Mouse (Mus musculus): ENCODE measurements around the gene Syngr1. TPM values are rescaled to one million over a fixed set of nuclear protein-coding genes. Genes with fewer than 3 reads are reported as not detected.

The Syngr1 gene
- polyA plus RNA-seq, 1 experiment from 2014 or later, result 64.6 TPM

GRCm38 (mm10) chr15:80127191-80127590 lies 36.1 kb downstream of the Syngr1 start:
- H3K4me1 ChIP-seq, result no peaks in the 10 kb centered on the region
- no peaks in the 10 kb centered on the region for H3K9me3 ChIP-seq (replicated peaks)
- no peaks in the 10 kb centered on the region for H3K36me3 ChIP-seq
- H3K27ac ChIP-seq (replicated peaks), result no peak overlapping the region
- no peak for ATAC-seq (ENCODE audit: low FRiP score)
- no peaks in the 10 kb centered on the region for H3K27me3 ChIP-seq (replicated peaks)
- H3K4me3 ChIP-seq (replicated peaks), result no peak overlapping the region
- 74% methylated on average over 1 of the region's 1 CpGs for WGBS
- H3K9ac ChIP-seq (replicated peaks), result no peak overlapping the region
- no peak overlapping the region for H3K4me2 ChIP-seq

GRCm38 (mm10) chr15:80129982-80130381 lies 38.8 kb downstream of the Syngr1 start:
- no peaks in the 10 kb centered on the region for H3K36me3 ChIP-seq

GRCm38 (mm10) chr15:80130689-80131088 lies 39.6 kb downstream of the Syngr1 start:
- no peak overlapping the region for H3K4me3 ChIP-seq (replicated peaks)
- 92% methylated on average over 5 of the region's 5 CpGs for WGBS
- ATAC-seq (ENCODE audit: low FRiP score), result no peak
- no peak overlapping the region for H3K9ac ChIP-seq (replicated peaks)
- H3K36me3 ChIP-seq, result no peaks in the 10 kb centered on the region
- H3K4me2 ChIP-seq, result no peak overlapping the region
- H3K27me3 ChIP-seq (replicated peaks), result no peaks in the 10 kb centered on the region
- H3K4me1 ChIP-seq, result peaks cover 23% of the 10 kb centered on the region
- no peak overlapping the region for H3K27ac ChIP-seq (replicated peaks)
- no peaks in the 10 kb centered on the region for H3K9me3 ChIP-seq (replicated peaks)

More at GRCm38 (mm10) chr15:80129982-80130381, 38.8 kb downstream of the Syngr1 start:
- Histone ChIP-seq H3K4me1 (peaks cover 18% of the 10 kb centered on the region), H3K4me2 (no peak overlapping the region), H3K4me3 (replicated peaks) (no peak overlapping the region), H3K27ac (replicated peaks) (no peak overlapping the region), H3K27me3 (replicated peaks) (no peaks in the 10 kb centered on the region), H3K9me3 (replicated peaks) (no peaks in the 10 kb centered on the region), H3K9ac (replicated peaks) (no peak overlapping the region)
- no peak for ATAC-seq (ENCODE audit: low FRiP score)
- 93% methylated on average over 6 of the region's 6 CpGs for WGBS

GRCm38 (mm10) chr15:80131421-80131820 lies 40.3 kb downstream of the Syngr1 start:
- Histone ChIP-seq H3K36me3 (no peaks in the 10 kb centered on the region), H3K4me3 (replicated peaks) (no peak overlapping the region), H3K9ac (replicated peaks) (no peak overlapping the region), H3K27ac (replicated peaks) (no peak overlapping the region), H3K9me3 (replicated peaks) (no peaks in the 10 kb centered on the region), H3K4me1 (peaks cover 23% of the 10 kb centered on the region), H3K27me3 (replicated peaks) (no peaks in the 10 kb centered on the region), H3K4me2 (no peak overlapping the region)
- no peak for ATAC-seq (ENCODE audit: low FRiP score)
- 70% methylated on average over 6 of the region's 6 CpGs for WGBS

- Histone ChIP-seq H3K4me1 (peaks cover 26% of the 10 kb centered on the region), H3K4me2 (peak overlapping the region; percentile 87), H3K27me3 (replicated peaks) (no peaks in the 10 kb centered on the region), H3K9ac (replicated peaks) (no peak overlapping the region), H3K27ac (replicated peaks) (peak overlapping the region; percentile 97), H3K4me3 (replicated peaks) (peak overlapping the region; percentile 59), H3K36me3 (no peaks in the 10 kb centered on the region), H3K9me3 (replicated peaks) (no peaks in the 10 kb centered on the region)
- WGBS, result 82% methylated on average over 9 of the region's 9 CpGs
- ATAC-seq (ENCODE audit: low FRiP score), result no peak
Measured at GRCm38 (mm10) chr15:80132452-80132851, 41.3 kb downstream of the Syngr1 start.

- H3K4me2 ChIP-seq, result peak within 1 kb of the TSS; percentile 87
- under 1% methylated on average over 53 of the region's 59 CpGs for WGBS
- no peaks in the 10 kb centered on the region for H3K27me3 ChIP-seq (replicated peaks)
- peak within 1 kb of the TSS; percentile 97 for H3K27ac ChIP-seq (replicated peaks)
- H3K9ac ChIP-seq (replicated peaks), result peak within 1 kb of the TSS; percentile 67
- no peaks in the 10 kb centered on the region for H3K36me3 ChIP-seq
- peak within 1 kb of the TSS; percentile 59 for H3K4me3 ChIP-seq (replicated peaks)
- ATAC-seq (ENCODE audit: low FRiP score), result peak; percentile 96
- peaks cover 32% of the 10 kb centered on the region for H3K4me1 ChIP-seq
- no peaks in the 10 kb centered on the region for H3K9me3 ChIP-seq (replicated peaks)
Measured at GRCm38 (mm10) chr15:80132993-80133586, 42.0 kb downstream of the Syngr1 start, which contains the start of gene Tab1. Gene Tab1 (plus strand): TSS chr15:80133127.

- Histone ChIP-seq H3K27me3 (replicated peaks) (no peaks in the 10 kb centered on the region), H3K36me3 (no peaks in the 10 kb centered on the region), H3K4me2 (peak overlapping the region; percentile 87), H3K9me3 (replicated peaks) (no peaks in the 10 kb centered on the region), H3K4me1 (peaks cover 35% of the 10 kb centered on the region), H3K9ac (replicated peaks) (peak overlapping the region; percentile 67), H3K4me3 (replicated peaks) (peak overlapping the region; percentile 59), H3K27ac (replicated peaks) (peak overlapping the region; percentile 97)
- 12% methylated on average over 14 of the region's 14 CpGs for WGBS
- ATAC-seq (ENCODE audit: low FRiP score), result peak; percentile 43
Measured at GRCm38 (mm10) chr15:80133682-80134449, 42.7 kb downstream of the Syngr1 start.

- no peaks in the 10 kb centered on the region for H3K9me3 ChIP-seq (replicated peaks)
- peak overlapping the region; percentile 59 for H3K4me3 ChIP-seq (replicated peaks)
- peak overlapping the region; percentile 67 for H3K9ac ChIP-seq (replicated peaks)
- no peak for ATAC-seq (ENCODE audit: low FRiP score)
- WGBS, result 56% methylated on average over 9 of the region's 9 CpGs
- no peaks in the 10 kb centered on the region for H3K27me3 ChIP-seq (replicated peaks)
- no peaks in the 10 kb centered on the region for H3K36me3 ChIP-seq
- H3K4me2 ChIP-seq, result peak overlapping the region; percentile 87
- peak overlapping the region; percentile 97 for H3K27ac ChIP-seq (replicated peaks)
- H3K4me1 ChIP-seq, result peaks cover 35% of the 10 kb centered on the region
Measured at GRCm38 (mm10) chr15:80134450-80134847, 43.3 kb downstream of the Syngr1 start.

GRCm38 (mm10) chr15:80135499-80135898 lies 44.4 kb downstream of the Syngr1 start:
- 88% methylated on average over 2 of the region's 2 CpGs for WGBS
- no peak overlapping the region for H3K4me2 ChIP-seq
- H3K27ac ChIP-seq (replicated peaks), result no peak overlapping the region
- H3K36me3 ChIP-seq, result no peaks in the 10 kb centered on the region
- peaks cover 35% of the 10 kb centered on the region for H3K4me1 ChIP-seq
- H3K27me3 ChIP-seq (replicated peaks), result no peaks in the 10 kb centered on the region
- no peak for ATAC-seq (ENCODE audit: low FRiP score)
- no peak overlapping the region for H3K9ac ChIP-seq (replicated peaks)
- no peaks in the 10 kb centered on the region for H3K9me3 ChIP-seq (replicated peaks)
- no peak overlapping the region for H3K4me3 ChIP-seq (replicated peaks)

GRCm38 (mm10) chr15:80136645-80137044 lies 45.5 kb downstream of the Syngr1 start:
- peaks cover 35% of the 10 kb centered on the region for H3K4me1 ChIP-seq
- 98% methylated on average over 3 of the region's 3 CpGs for WGBS
- H3K9ac ChIP-seq (replicated peaks), result no peak overlapping the region
- no peak overlapping the region for H3K4me2 ChIP-seq
- ATAC-seq (ENCODE audit: low FRiP score), result no peak
- H3K27me3 ChIP-seq (replicated peaks), result no peaks in the 10 kb centered on the region
- H3K27ac ChIP-seq (replicated peaks), result no peak overlapping the region
- no peaks in the 10 kb centered on the region for H3K36me3 ChIP-seq
- H3K4me3 ChIP-seq (replicated peaks), result no peak overlapping the region
- H3K9me3 ChIP-seq (replicated peaks), result no peaks in the 10 kb centered on the region

- H3K4me3 ChIP-seq (replicated peaks), result no peak overlapping the region
- H3K4me2 ChIP-seq, result no peak overlapping the region
- H3K27me3 ChIP-seq (replicated peaks), result no peaks in the 10 kb centered on the region
- no peak for ATAC-seq (ENCODE audit: low FRiP score)
- peaks cover 9% of the 10 kb centered on the region; the same call in 1 of the 2 replicates for H3K36me3 ChIP-seq
- H3K27ac ChIP-seq (replicated peaks), result peak overlapping the region; percentile 41
- peaks cover 33% of the 10 kb centered on the region for H3K4me1 ChIP-seq
- no peaks in the 10 kb centered on the region for H3K9me3 ChIP-seq (replicated peaks)
- 72% methylated on average over 17 of the region's 17 CpGs for WGBS
- no peak overlapping the region for H3K9ac ChIP-seq (replicated peaks)
Measured at GRCm38 (mm10) chr15:80137945-80138791, 47.0 kb downstream of the Syngr1 start.

Measured in neural tube, embryonic 15.5 days (tissue).